Mouse (Mus musculus): ENCODE data around the gene Galc.
A peak's percentile ranks its signal among the peaks of the same experiment; 100 is the strongest.

The Galc gene

DNA sequence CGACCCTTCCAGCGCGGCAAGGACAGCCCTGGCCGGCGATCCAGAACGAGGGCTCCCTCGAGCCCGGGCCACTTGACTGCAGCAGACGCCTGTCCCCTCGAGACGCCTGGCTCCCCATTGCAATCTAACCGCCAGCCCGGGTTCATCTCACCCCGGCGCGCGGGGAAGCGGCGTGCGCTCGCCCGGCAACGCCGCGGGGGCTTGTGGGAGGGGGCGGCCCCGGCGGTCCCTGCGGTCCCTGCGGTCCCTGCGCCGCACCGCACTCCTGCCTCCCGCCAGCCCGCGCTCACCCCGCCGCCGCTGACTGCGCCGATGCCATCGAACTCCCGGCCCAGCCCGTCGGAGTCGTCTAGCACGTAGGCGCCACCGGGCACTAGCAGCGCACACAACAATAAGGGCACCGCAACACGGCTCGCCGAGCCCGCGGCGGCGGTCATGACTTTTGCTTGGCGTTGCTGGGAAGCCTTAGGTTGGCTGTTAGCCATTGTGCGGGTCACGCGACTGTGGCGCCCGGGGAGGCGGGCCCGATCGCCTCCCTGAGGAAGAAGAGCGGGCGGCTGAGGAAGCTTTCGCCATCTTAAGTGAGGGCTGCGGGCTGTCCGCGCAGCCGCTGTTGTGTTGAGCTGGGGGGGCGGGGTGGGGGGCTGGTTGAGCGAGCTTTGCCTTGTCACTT is at the start of gene Galc:
Gene Galc (minus strand): TSS at position 615 of the 673 bp plus-strand sequence.
- peak; percentile 59 for DNase-seq (ENCODE audit: low read depth)

DNA sequence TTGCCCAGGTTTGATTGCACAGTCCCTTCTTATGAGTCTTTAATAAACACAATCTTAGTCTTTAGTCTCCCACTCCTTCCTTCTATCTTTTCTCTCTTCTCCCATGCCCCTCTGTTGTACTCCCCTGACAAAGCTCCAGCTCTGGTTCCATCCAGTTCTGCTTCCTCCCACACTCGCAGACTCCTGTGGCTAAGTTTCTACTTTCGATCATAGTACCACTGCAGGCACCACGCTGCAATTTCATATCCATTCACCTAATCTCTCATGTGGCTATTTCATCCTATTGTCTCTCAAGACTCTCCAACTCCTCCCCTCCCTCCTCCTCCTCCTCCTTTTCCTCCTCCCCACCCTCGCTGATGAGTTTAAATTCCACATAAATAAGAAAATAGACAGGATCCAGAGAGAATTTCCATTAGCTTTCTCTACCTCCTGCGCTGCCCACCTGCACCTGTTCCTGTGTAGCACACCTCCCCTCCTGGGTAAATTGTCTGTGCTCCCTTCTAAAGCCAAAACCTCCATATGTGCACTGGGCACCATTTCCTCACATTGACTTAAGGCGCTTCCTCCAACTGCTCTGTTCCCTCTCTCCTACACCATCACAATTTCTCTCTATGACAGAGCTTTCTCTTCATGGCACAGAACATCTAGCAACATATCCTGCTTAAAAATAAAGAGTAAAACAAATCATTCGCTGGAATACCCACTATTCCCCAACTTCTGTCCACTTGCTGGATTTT is 48.1 kb upstream of the Galc start:
- no peak for DNase-seq (ENCODE audit: low read depth)

DNA sequence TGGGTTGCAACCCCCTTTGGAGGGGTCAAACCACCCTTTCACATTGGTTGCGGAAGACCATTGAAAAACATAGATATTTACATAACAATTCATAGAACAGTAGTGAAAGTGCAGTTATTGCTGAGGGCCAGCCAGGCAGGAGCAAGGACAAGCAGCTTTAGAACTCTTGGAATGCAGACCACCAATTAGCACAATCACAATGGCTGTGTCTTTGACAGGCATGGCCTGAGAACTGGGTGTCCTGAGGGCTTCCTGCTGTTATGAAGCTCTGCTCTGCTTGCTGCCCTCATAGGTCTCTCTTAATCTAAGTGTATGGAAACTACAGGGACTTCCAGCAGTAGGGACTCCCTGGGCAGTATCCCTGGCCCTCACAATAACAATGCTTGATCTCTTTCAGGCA is 43.8 kb upstream of the Galc start:
- no peak for DNase-seq (ENCODE audit: low read depth)

DNA sequence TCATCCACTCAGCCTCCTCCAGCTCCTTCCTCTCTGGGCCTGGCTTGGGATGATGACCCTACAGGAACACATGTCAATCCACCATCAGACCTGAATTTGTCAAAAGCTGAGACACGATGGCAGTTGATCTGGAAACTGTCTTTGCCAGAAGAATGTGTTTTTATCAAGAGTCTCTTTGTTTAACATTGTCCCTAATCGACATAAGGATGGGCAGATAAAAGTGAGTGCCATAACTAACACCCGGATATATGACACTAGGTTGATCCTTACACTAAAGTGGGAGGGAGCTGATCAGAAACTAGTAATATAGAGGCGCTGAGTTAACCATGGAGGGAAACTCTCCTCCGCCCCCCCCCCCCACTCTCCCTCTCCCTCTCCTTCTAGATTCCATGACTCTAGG is 42.7 kb upstream of the Galc start:
- DNase-seq (ENCODE audit: low read depth), result no peak

DNA sequence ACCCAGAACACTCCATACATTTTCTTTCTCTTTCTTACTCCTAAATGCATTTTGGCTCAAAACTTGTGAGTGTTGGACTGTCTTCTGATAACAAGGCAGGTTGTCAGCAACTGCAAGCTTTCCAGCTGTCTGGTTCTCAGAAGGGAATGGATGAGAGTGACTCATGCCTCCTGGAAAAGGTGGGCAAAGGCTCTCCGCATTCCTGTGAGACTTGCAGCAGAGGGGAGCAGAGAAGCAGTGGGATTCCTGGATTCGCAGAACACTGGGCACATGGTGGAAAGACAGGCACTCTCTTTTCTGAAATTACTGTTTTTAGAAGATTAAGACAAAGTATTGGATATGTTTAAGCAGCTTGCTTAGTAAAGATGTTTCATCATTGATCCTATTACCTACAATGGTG is 35.0 kb upstream of the Galc start:
- no peak for DNase-seq (ENCODE audit: low read depth)

DNA sequence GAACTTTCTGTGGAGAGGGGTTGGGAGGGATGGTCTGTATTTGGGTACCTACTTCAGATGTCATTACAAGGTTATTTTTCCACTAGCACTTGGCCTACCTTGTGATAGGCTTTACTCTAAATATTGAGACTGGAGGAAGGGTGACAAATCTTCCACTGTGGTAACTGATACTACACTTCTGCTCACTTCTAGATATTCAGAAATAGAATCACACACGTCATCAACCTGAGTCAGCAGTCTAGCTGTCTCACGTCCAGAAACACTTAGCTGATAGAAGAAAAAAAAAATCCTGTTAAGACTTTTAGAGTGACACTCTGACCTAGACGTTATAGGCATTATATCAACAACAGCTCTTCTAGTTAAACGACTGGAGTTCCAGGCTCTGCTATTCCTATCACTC is 33.0 kb upstream of the Galc start:
- DNase-seq (ENCODE audit: low read depth), result no peak

DNA sequence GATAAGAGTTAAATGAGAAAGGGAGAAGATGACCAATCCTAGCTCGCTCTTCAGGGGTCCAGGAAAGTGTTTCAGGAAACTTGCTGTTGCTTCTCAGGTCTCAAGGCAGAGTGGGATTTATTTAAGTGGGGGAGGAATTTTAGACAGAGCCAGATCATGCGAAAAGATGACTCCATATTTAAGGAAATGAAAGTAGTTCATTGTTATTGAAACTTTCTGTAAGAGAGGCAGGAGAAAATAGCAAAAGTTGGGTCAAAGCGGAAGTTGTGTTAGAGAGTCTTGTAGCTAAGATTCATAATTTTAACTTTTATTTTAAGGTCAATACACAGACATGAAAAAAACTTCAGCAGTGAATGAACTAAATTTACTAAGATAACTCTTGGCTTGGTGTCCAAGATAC is 31.2 kb upstream of the Galc start:
- no peak for DNase-seq (ENCODE audit: low read depth)

DNA sequence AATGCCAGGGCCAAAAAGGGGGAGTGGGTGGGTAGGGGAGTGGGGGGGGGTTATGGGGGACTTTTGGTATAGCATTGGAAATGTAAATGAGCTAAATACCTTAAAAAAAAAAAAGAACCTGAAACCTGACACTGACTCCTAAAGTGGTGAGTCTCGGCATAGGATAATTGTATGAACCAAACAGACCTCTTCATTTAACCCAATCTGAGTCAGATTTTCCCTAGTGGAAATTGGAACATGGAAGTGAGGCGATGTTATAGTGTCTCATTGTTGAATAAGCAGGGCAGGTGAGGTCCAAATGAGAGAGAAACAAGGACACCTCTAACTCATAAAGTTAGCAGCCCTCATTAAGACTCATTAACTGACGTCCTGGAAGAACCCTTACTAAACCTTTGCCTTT is 25.2 kb upstream of the Galc start:
- DNase-seq (ENCODE audit: low read depth), result no peak

DNA sequence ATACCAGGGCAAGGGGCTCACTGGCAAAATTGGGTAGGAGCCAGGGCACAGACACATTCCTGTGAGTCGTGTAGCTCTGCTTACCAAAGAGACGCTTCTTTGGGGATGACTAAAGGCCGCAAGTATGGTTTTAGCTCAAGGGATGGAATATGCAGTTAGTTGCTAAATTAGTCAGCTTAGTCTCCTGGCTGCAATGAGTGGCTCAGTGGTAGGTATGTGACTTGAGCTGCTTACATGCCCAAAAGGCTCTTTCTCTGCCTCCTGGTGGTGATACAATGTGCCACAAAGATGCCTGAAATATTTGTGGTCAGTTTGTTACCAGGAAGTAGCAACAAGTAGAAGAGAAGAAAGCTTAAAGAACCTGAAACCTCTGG is 24.2 kb upstream of the Galc start:
- DNase-seq (ENCODE audit: low read depth), result no peak

DNA sequence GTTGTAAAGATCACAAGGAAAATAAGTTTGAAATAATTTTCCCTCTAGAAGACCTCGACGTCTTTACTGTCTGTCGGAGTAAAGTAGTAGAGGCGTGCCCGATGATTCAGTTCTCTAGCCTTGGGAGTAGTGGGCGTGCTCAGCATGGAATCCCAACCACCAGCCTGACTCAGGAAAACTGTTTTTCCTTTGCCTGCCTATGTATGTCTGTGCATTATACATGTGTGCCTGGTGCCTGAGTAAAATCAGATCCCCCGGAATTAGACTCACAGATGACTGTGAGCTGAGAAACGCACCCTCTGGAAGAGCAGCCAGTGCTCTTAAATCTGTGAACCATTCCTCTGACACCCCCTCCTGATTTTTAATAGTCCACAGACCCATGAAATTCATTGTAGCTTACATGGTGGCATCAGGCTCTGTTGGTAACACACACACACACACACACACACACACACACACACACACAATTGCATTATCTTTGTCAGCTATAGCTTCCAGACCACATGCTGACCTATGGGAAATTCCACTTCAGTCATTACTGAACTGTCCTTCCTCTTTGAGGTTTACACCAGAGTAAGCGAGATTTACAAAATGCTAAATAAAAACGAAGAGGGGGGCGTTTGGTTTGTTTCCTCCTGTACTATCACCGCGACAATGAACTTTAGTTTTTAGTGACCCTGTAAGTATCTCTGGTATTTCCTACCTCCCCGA is 23.7 kb upstream of the Galc start:
- DNase-seq (ENCODE audit: low read depth), result no peak

DNA sequence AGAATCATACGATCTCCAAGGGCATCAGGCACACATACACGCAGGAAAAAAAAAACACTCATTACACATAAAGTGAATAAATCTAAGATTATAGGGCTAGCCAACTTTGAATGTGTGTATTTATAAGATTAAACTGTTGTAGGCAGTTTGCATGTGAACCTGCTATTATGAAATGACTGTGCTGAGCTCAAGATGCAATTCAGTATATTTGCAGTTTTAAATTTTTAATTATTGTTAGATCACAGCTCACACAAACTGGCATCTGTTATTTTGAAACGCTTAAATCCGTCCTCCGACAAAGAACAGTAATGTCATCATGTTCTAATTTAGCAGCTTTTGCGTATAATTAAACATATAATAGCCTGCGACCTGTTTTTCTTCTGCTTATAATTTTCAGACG is 21.7 kb upstream of the Galc start:
- no peak for DNase-seq (ENCODE audit: low read depth)

DNA sequence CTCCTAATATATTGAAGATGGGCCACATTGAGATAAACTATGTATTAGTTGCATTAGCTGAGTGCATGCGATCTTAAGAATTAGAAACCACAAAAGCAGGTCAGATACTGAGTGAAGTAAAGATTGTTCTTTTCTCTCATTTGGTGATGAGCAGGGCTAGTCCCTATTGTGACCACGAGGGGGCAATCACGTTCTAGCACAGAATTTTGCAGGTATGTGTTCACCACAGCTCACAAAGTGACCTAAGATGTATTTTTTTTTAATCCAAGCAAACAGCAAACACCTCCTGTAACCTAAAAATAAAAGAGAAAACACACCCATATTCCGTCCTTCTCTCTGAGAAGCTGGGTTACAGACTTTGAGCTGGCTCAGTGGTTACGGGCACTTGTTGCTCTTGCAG is 21.3 kb upstream of the Galc start:
- peak; percentile 21 for DNase-seq (ENCODE audit: low read depth)

DNA sequence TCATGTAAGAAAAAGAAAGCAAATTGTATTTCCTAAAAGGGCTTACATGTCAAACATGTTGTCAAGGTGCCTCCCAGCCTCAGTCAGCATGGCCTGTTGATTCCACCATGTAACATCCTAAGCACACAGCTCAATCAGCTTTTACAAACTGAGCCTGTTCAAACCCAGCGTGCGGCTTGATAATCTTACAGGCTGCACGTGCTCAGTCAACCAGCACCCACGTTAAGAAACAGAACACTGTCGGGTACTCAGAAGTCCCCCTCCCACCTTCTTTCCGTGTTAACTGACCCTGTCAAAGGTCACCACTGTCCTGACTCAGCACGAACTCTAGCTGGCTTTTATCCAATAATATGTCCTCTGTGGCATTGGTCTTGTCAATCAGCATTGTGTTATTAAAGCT is 13.2 kb upstream of the Galc start:
- DNase-seq (ENCODE audit: low read depth), result no peak

DNA sequence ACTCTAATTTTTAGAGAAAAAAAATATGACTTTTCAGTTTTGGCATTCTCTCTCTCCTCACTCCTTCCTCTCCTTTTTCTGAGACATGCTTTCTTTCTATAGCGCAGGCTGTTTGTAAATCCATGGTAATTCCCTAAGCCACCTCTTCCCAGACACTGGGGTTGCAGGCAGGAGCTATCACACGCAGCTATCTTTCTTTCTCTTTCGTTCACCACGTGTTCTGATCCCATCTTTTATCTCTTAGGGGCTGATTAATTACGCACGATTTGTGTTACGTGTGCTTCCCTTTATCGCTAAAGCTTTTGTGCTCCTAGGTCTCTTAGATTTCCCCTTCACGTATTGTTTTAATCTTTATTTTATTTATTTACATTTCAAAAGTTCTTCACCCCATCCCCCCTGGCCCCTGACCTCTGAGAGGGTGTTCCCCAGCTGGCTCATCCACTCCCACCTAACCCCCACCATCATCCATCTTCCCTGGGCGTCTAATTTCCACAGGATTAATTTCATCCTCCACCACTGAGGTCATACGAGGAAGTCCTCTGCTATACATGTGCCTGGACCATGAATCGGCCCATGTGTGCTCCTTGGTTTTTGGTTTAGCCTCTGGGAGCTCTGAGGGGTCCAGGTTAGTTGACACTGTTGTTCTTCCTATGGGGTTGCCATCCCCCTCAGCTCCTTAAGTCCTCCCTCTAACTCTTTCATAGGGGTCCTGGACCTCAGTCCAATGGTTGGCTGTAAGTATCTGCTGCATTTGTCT is 11.7 kb upstream of the Galc start:
- no peak for DNase-seq (ENCODE audit: low read depth)

DNA sequence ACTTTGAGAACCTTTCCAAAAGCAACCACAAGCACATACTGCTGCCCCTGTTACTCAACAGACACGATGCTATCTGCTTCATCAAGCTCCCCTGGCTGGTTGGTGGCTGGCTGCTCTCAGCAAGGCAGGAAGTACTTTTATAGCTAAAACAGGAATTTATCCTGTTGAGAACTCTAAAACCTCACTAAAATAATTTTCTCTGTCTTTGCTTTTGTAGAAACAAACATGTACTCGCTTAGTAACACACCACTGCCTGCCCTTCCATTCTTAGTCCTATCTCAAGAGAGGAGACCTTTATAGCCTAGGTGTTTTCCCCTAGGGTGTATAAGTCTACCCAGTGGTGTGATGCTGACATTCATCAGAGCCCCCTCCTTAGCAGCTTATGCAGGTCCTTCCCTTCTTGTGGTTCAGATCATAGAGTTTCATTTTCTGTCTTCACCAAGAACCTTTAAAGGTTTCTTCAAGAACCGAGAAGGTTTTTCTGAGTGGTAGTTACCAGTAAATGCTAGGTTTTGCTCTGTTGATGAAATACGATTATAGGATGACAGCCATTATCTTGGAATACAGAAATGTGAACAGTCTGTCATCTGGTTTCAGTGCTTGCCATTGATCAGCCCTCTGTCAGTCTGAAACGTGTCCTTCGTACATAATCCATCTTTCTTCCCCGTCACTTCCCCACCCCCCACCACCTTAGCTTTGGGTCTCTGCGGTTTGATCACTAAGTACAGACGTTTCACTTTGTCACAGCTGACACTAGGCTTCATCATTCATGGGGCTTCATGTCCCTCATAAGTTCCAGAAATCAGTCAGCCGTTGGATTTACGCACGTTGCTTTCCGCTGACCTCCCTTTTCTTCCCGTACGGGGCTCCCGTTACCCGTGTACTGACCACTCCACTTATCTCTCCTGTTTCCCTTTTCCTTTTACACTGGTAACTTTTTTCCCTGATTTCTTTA is 10.8 kb upstream of the Galc start:
- no peak for DNase-seq (ENCODE audit: low read depth)

DNA sequence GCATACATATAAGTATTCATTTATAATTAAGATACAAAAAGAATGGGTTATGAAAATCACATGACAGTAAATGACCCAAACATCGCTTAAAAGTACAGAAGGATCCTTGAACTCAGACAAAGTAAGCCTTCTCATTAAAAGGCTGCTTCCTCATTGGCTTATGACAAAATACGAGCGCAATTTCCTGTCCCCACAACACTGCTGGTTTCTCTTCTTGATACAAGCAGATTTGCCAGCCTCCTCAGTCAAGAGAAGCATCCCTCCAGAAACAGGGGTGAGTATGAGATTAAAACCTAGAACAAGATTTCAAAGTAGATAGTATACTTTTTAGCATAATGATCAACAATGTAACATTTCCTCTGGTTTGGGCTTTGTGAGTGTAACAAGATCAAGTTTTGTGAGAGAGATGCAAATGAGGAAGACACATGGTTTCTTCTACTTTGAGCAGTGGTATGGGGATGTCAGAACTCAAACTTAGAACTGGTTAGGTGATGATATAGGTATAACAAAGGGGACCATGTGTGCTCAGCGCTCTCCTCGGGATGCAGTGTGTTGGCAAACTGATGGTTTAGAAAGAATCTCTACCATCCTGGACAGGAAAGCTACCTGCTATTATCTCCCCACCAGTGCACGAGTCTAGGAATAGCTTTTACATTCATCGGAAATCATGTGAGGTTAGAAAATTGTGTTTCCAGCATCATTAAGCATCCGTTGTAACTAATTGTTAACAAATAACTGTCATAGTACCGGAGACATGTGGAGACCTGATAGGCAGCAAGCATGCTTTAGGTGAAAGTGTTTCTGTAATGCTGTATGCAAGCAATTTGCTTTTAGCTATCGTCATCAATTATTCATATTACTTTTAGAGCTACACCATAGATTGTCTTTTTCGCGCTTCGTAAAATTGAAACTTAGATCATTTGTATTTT is 9.4 kb upstream of the Galc start, which contains the start of gene Gpr65:
Gene Gpr65 (plus strand): TSS at position 195 of the 929 bp plus-strand sequence.
- DNase-seq (ENCODE audit: low read depth), result no peak

DNA sequence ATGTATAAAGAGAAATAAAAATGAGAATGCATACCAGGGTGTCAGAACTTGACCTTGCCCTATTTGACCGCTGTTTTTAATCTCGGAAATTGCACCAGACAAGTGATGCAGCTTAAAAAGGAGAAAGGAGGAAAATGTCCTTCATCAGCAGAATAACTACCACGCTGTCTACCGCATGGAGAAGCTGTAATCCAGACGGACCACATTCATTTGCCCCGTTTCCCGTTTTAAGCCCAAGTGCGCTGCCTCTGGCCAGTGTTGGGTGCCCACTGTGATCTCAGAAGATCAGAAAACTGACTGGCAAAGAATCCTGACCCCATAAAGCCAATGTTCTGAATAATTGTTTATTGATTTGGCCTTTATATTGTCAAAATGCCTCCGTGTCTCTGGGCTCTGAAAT is 6.4 kb upstream of the Galc start:
- no peak for DNase-seq (ENCODE audit: low read depth)

DNA sequence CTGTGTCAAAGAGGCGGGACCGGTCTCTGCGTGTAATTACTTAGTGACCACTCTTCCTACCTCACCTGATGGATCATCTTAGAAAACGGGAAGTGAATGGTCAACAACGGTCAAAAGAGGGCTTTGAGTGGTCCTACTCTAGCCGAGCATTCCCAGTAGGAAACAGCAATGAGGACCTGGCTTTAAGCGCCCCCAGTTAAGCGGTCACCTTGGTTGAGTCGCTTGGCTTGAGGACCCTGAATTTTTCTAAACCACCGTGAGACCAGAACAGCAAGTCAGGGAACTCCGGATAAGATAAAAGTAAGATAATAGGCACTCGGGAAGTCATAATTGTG is 226 bp upstream of the Galc start:
- DNase-seq (ENCODE audit: low read depth), result no peak

DNA sequence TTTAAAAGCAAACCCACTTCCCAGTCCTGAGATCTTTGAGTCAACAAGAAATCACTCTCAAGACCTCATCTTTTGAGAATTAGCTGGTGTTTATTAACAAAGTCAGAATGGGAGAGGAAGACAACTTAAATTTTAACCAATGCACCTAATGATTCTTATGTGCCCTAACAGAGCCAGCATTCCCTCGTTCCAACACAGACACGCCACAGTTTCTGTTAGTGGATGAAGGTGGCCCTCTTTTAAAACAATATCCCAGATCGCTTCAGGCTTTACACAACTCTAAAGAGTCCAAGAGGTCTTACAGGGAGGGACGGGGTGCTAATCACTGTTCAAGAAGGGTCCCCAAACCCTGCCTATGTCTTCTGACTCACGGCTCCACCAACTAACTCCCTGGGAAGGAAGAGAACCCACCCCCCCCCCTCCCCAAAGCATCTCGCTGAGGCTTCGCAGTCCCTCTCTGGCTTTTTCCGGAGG is 851 bp downstream of the Galc start:
- DNase-seq (ENCODE audit: low read depth), result peak; percentile 17

DNA sequence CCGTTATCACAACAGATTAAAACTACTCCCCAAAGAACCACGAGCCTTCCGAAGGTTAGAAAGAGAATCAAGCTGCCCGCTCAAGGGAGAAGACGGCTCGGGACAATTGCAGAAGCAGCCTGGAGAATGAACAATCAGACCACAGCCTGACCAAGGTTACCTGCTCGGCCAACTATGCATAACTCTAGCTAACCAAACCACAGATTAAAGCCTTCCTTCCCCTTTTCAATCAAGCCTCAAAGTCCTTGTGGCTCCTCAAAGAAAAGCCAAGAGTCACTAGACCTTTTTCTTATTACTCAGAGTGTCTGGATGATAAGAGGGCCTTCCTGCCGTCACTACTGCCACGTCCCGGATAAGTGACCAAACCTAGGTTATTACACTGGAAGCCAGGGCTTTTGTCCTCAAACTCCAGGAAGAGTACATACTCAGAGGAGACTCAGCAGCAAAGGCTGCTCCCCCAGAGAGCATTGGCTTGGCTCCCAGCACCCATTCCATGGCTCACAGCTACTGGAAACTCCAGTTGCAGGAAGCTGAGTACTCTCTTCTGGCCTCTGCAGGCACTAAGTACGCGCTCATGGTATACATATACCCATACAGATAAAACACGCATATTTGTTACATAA is 3.8 kb downstream of the Galc start:
- DNase-seq (ENCODE audit: low read depth), result no peak
